Mouse (Mus musculus): Measurements from ENCODE around the gene Ptpn6. TPM values are rescaled to one million over a fixed set of nuclear protein-coding genes. Genes with fewer than 3 reads are reported as not detected.

Ptpn6 gene
- polyA plus RNA-seq (2012; rRNA removed), result 17.0 and 18.2 TPM in 2 replicates

GRCm38 (mm10) chr6:124738511-124739023, at the start of gene Ptpn6:
Ptpn6 (minus strand) TSS chr6:124738714.
- DNase-seq (ENCODE audit: low spot score), result peak; percentile 56

GRCm38 (mm10) chr6:124787722-124788121, 49.2 kb upstream of the Ptpn6 start:
- DNase-seq (ENCODE audit: low spot score), result no peak

GRCm38 (mm10) chr6:124786756-124787420, 48.4 kb upstream of the Ptpn6 start:
- DNase-seq (ENCODE audit: low spot score), result no peak

GRCm38 (mm10) chr6:124782436-124782835, 43.9 kb upstream of the Ptpn6 start:
- DNase-seq (ENCODE audit: low spot score), result no peak

GRCm38 (mm10) chr6:124780917-124781316, 42.4 kb upstream of the Ptpn6 start:
- no peak for DNase-seq (ENCODE audit: low spot score)

GRCm38 (mm10) chr6:124779984-124780416, 41.5 kb upstream of the Ptpn6 start:
- no peak for DNase-seq (ENCODE audit: low spot score)

- no peak for DNase-seq (ENCODE audit: low spot score)
Observed at GRCm38 (mm10) chr6:124779222-124779983, 40.9 kb upstream of the Ptpn6 start, which contains the start of gene Lrrc23. Lrrc23 (minus strand) TSS chr6:124779727.

GRCm38 (mm10) chr6:124770511-124770910, 32.0 kb upstream of the Ptpn6 start:
- DNase-seq (ENCODE audit: low spot score), result no peak

- DNase-seq (ENCODE audit: low spot score), result no peak
Observed at GRCm38 (mm10) chr6:124770013-124770412, 31.5 kb upstream of the Ptpn6 start.

- no peak for DNase-seq (ENCODE audit: low spot score)
Observed at GRCm38 (mm10) chr6:124769101-124769765, 30.7 kb upstream of the Ptpn6 start, which contains the start of gene Eno2. Eno2 (minus strand) TSS chr6:124769673.

- no peak for DNase-seq (ENCODE audit: low spot score)
Observed at GRCm38 (mm10) chr6:124768704-124769044, 30.2 kb upstream of the Ptpn6 start.

GRCm38 (mm10) chr6:124767920-124768703, 29.6 kb upstream of the Ptpn6 start:
- no peak for DNase-seq (ENCODE audit: low spot score)

- DNase-seq (ENCODE audit: low spot score), result no peak
Observed at GRCm38 (mm10) chr6:124767536-124767919, 29.0 kb upstream of the Ptpn6 start.

GRCm38 (mm10) chr6:124765951-124766350, 27.4 kb upstream of the Ptpn6 start:
- no peak for DNase-seq (ENCODE audit: low spot score)

- peak; percentile 68 for DNase-seq (ENCODE audit: low spot score)
Observed at GRCm38 (mm10) chr6:124759259-124759658, 20.7 kb upstream of the Ptpn6 start.

GRCm38 (mm10) chr6:124758849-124759232, 20.3 kb upstream of the Ptpn6 start:
- DNase-seq (ENCODE audit: low spot score), result no peak

- DNase-seq (ENCODE audit: low spot score), result no peak
Observed at GRCm38 (mm10) chr6:124757909-124758848, 19.7 kb upstream of the Ptpn6 start.

GRCm38 (mm10) chr6:124757351-124757880, 18.9 kb upstream of the Ptpn6 start:
- no peak for DNase-seq (ENCODE audit: low spot score)

GRCm38 (mm10) chr6:124756652-124757350, 18.3 kb upstream of the Ptpn6 start:
- DNase-seq (ENCODE audit: low spot score), result peak; percentile 80

Data from urinary bladder, adult 2 months (tissue).